In the genomic region with DNA sequence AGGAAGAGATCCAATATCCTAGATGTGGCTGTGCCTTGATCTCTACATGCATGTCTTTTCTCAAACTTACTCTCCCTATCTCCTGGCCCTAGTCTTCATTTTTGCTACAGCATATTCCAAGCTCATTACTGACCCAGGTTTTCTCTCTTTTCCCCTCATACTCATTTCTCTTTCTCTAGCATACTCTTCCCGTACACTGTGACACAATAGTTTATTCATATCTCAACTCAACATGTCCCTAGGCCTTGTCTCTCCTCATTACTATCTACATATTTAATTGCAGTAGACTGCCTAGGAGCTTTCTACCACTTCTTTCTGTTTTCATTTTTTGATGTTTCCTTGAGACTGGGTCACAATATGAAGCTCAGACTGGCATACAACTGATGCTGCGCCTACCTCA, we compare ENCODE assay signal across 20 mouse cellular contexts. TPM values are rescaled to one million over a fixed set of nuclear protein-coding genes. Genes with fewer than 3 reads are reported as not detected.
DNase-seq lines count a peak whose midpoint lies in the region; ATAC-seq and TF ChIP-seq lines count a peak whose summit lies in the region.
"Had no signal": no experiment of that assay in that cellular context is flagged by ENCODE, and none has a peak within 500 bp of the region (broad histone marks: within the 10 kb centered on the region; RNA-seq: fewer than 3 reads in every experiment).

No protein-coding gene starts in this region.

- H3K4me1 ChIP-seq in megakaryocyte, embryonic 14.5 days: peaks cover 80% of the 10 kb centered on the region
- H3K4me1 ChIP-seq in bone marrow macrophage, adult 2 months (ENCODE audit: control insufficient read depth, insufficient read depth, low read length): peaks cover 37% of the 10 kb centered on the region
- no peaks in the 10 kb centered on the region for H3K4me1 ChIP-seq in hindbrain, embryonic 16.5 days (ENCODE audit: control insufficient read depth, insufficient read depth, low read depth, low read length)
- H3K4me1 ChIP-seq: embryonic facial prominence, embryonic 12.5 days; forebrain, embryonic 15.5 days; hindbrain, embryonic 15.5 days had no signal

- H3K9me3 ChIP-seq in megakaryocyte, embryonic 14.5 days: no peaks in the 10 kb centered on the region
- H3K9me3 ChIP-seq in hindbrain, embryonic 16.5 days (ENCODE audit: control insufficient read depth, low read length): no peaks in the 10 kb centered on the region
- H3K9me3 ChIP-seq: embryonic facial prominence, embryonic 12.5 days; forebrain, embryonic 15.5 days; heart, embryonic 12.5 days; hindbrain, embryonic 15.5 days had no signal

- TF ChIP-seq POLR2A in bone marrow macrophage, adult 2 months (IDR thresholded peaks at IDR 0.05; ENCODE audit: borderline replicate concordance, low read depth, low read length): no peak

- peak overlapping the region; percentile 75 for H3K27ac ChIP-seq in bone marrow macrophage, adult 2 months (ENCODE audit: insufficient read depth, low read depth, low read length)
- no peak overlapping the region for H3K27ac ChIP-seq in hindbrain, embryonic 16.5 days (ENCODE audit: low read depth, low read length)
- H3K27ac ChIP-seq: embryonic facial prominence, embryonic 12.5 days; forebrain, embryonic 15.5 days; heart, adult 2 months; hindbrain, embryonic 15.5 days had no signal

- ATAC-seq in megakaryocyte, adult 5-6 weeks (ENCODE audit: poor library complexity, severe bottlenecking): no peak
- peak; percentile 3; the same call in 1 of the 2 replicates for ATAC-seq in megakaryocyte progenitor cell, adult 5-6 weeks (replicated peaks; ENCODE audit: poor library complexity)
- no peak for ATAC-seq in hindbrain, embryonic 16.5 days
- ATAC-seq: forebrain, embryonic 15.5 days; Patski had no signal

- 86% methylated on average over 2 of the region's 2 CpGs for WGBS in hindbrain, embryonic 16.5 days

- H3K36me3 ChIP-seq in megakaryocyte, embryonic 14.5 days (replicated peaks; ENCODE audit: low read length): peaks cover 39% of the 10 kb centered on the region
- H3K36me3 ChIP-seq in hindbrain, embryonic 16.5 days (ENCODE audit: control insufficient read depth, insufficient read depth, low read length): no peaks in the 10 kb centered on the region
- H3K36me3 ChIP-seq: embryonic facial prominence, embryonic 12.5 days; forebrain, embryonic 15.5 days; heart, embryonic 12.5 days; hindbrain, embryonic 15.5 days had no signal

- H3K9ac ChIP-seq in hindbrain, embryonic 16.5 days (ENCODE audit: low read depth, low read length): no peak overlapping the region
- H3K9ac ChIP-seq: embryonic facial prominence, embryonic 12.5 days; forebrain, embryonic 15.5 days; heart, embryonic 12.5 days; hindbrain, embryonic 15.5 days had no signal

- H3K27me3 ChIP-seq in megakaryocyte, embryonic 14.5 days (replicated peaks): no peaks in the 10 kb centered on the region
- H3K27me3 ChIP-seq in hindbrain, embryonic 16.5 days (replicated peaks; ENCODE audit: control insufficient read depth, insufficient read depth, low read length): no peaks in the 10 kb centered on the region
- H3K27me3 ChIP-seq: embryonic facial prominence, embryonic 12.5 days; forebrain, embryonic 15.5 days; heart, embryonic 12.5 days; hindbrain, embryonic 15.5 days; Patski had no signal

- no peak overlapping the region for H3K4me2 ChIP-seq in hindbrain, embryonic 16.5 days (ENCODE audit: low read length)
- H3K4me2 ChIP-seq: embryonic facial prominence, embryonic 12.5 days; forebrain, embryonic 15.5 days; heart, embryonic 12.5 days; hindbrain, embryonic 15.5 days had no signal

- peak; percentile 36 for DNase-seq in CD4-positive helper T cell, adult 2 months (ENCODE audit: low read depth, low spot score)
- no peak for DNase-seq in left cerebral cortex, adult 18-20 months (ENCODE audit: low spot score in 2 of 2)
- no peak for DNase-seq in ovary, adult 18-20 months (ENCODE audit: low spot score)
- DNase-seq: adrenal gland, adult 2 months; adrenal gland, postnatal 25 days; cerebellum, adult 2 months; cerebellum, postnatal 10 days; embryo, embryonic 11 days; gastrocnemius, postnatal 10 days; heart, adult 2 months had no signal

- peak overlapping the region; percentile 88 for H3K4me3 ChIP-seq in megakaryocyte, embryonic 14.5 days (replicated peaks)
- H3K4me3 ChIP-seq in bone marrow macrophage, adult 2 months (ENCODE audit: insufficient read depth, low read length): peak overlapping the region; percentile 50
- no peak overlapping the region for H3K4me3 ChIP-seq in hindbrain, embryonic 16.5 days (ENCODE audit: low read length)
- H3K4me3 ChIP-seq: embryonic facial prominence, embryonic 12.5 days; forebrain, embryonic 15.5 days; heart, adult 2 months; heart, embryonic 12.5 days; hindbrain, embryonic 15.5 days had no signal

- no peak for TF ChIP-seq CTCF in bone marrow macrophage, adult 2 months (IDR thresholded peaks at IDR 0.05; ENCODE audit: low read depth, low read length)

RNA-seq across cellular contexts. Expression of gene Mbnl1, which starts 8.1 kb away (rescaled TPM):
- polyA plus RNA-seq in megakaryocyte, embryonic 14.5 days (2012; ENCODE audit: insufficient read depth, low replicate concordance): 20.3 and 35.3 TPM in 2 replicates
- total RNA-seq in megakaryocyte, adult 5-6 weeks (2015): 716 and 772 TPM in 2 replicates
- 1,073 and 1,122 TPM in 2 replicates for total RNA-seq in megakaryocyte, adult 5-6 weeks (2017)
- 668 and 730 TPM in 2 replicates for polyA plus RNA-seq in bone marrow macrophage, adult 2 months (2012; ENCODE audit: insufficient read depth, insufficient read length, missing spikeins)
- total RNA-seq in megakaryocyte progenitor cell, adult 5-6 weeks (2015): 542 and 611 TPM in 2 replicates
- 545 and 581 TPM in 2 replicates for total RNA-seq in megakaryocyte progenitor cell, adult 5-6 weeks (2017)
- total RNA-seq in left cerebral cortex, adult 18-20 months (2021): 100 to 1,000 TPM; 141 to 157 TPM
- polyA plus RNA-seq in hindbrain, embryonic 16.5 days (2015; fragmentation: Nextera tagmentation; extraction: Ambion mirVana): 45.0 and 54.3 TPM in 2 replicates
